Mouse (Mus musculus) ES-Bruce4 (cell line): ENCODE results near the gene Mast4. TPM values are rescaled to one million over a fixed set of nuclear protein-coding genes. Genes with fewer than 3 reads are reported as not detected.

Source experiments
- H3K27ac ChIP-seq: 2 replicates; pipeline ENCODE4 v1.5.1; 2012; ENCODE audit warnings: low read length, inconsistent platforms; ENCODE audit not compliant: insufficient read depth
- H3K27me3 ChIP-seq: 2 replicates; pipeline ENCODE4 v1.6.1; 2012; ENCODE audit warnings: mild to moderate bottlenecking, low read length, inconsistent platforms; ENCODE audit not compliant: control insufficient read depth, poor library complexity, insufficient read depth, severe bottlenecking
- H3K36me3 ChIP-seq: 2 replicates; pipeline ENCODE4 v1.6.1; 2012; ENCODE audit warnings: inconsistent platforms, mild to moderate bottlenecking, low read length, moderate library complexity; ENCODE audit not compliant: control insufficient read depth, poor library complexity, insufficient read depth, severe bottlenecking
- H3K4me1 ChIP-seq: one replicate; pipeline ENCODE4 v1.8.1; 2011; ENCODE audit warnings: low read length; ENCODE audit not compliant: control insufficient read depth, insufficient read depth
- H3K4me3 ChIP-seq: 2 replicates; pipeline ENCODE4 v1.5.1; 2011; ENCODE audit warnings: low read depth, mild to moderate bottlenecking, low read length
- H3K9ac ChIP-seq: 2 replicates; pipeline ENCODE4 v1.6.1; 2012; ENCODE audit warnings: low read depth, mild to moderate bottlenecking, inconsistent platforms; ENCODE audit not compliant: poor library complexity, severe bottlenecking
- H3K9me3 ChIP-seq: replicated peaks from 2 replicates; pipeline ENCODE4 v1.6.1; 2012; ENCODE audit warnings: mild to moderate bottlenecking, low read length, inconsistent platforms; ENCODE audit not compliant: control insufficient read depth, poor library complexity, insufficient read depth, severe bottlenecking
- CTCF ChIP-seq: IDR thresholded peaks from one replicate; pipeline ENCODE4 v1.8.1; 2011; ENCODE audit warnings: low read depth, low read length
- EP300 ChIP-seq: IDR thresholded peaks from 2 replicates; pipeline ENCODE4 v1.6.1; 2011; ENCODE audit warnings: low read depth, low read length; ENCODE audit not compliant: insufficient read depth
- POLR2A ChIP-seq: IDR thresholded peaks from one replicate; pipeline ENCODE4 v1.8.1; 2011; ENCODE audit warnings: low read length; ENCODE audit not compliant: insufficient read depth
- polyA plus RNA-seq: library from polyadenylated mRNA; stranded (reverse); fragments of >200 nt; gene quantifications from 2 replicates; pipeline ENCODE4 v1.2.4, GENCODE M21; 2011; ENCODE audit warnings: low read depth; ENCODE audit not compliant: missing spikeins, insufficient read depth, insufficient read length

Mast4 gene
- polyA plus RNA-seq, 1 experiment = 25.3 TPM

GRCm38 (mm10) chr13:102792157-102792556, 542.1 kb downstream of the Mast4 start:
- no peaks in the 10 kb centered on the region for H3K27me3 ChIP-seq
- peaks cover 3% of the 10 kb centered on the region; the same call in 1 of the 2 replicates for H3K36me3 ChIP-seq
- H3K27ac ChIP-seq = no peak overlapping the region
- TF ChIP-seq EP300 (no peak), CTCF (no peak), POLR2A (no peak)
- H3K9me3 ChIP-seq = no peaks in the 10 kb centered on the region
- no peak overlapping the region for H3K4me3 ChIP-seq
- H3K4me1 ChIP-seq = no peaks in the 10 kb centered on the region
- no peak overlapping the region for H3K9ac ChIP-seq

- Histone ChIP-seq H3K27ac (no peak overlapping the region), H3K9ac (no peak overlapping the region), H3K4me1 (no peaks in the 10 kb centered on the region), H3K36me3 (peaks cover 3% of the 10 kb centered on the region; the same call in 1 of the 2 replicates), H3K27me3 (no peaks in the 10 kb centered on the region), H3K9me3 (no peaks in the 10 kb centered on the region), H3K4me3 (no peak overlapping the region)
- TF ChIP-seq EP300 (no peak), POLR2A (no peak), CTCF (no peak)
Measured at GRCm38 (mm10) chr13:102790601-102791155, 543.6 kb downstream of the Mast4 start.

DNA sequence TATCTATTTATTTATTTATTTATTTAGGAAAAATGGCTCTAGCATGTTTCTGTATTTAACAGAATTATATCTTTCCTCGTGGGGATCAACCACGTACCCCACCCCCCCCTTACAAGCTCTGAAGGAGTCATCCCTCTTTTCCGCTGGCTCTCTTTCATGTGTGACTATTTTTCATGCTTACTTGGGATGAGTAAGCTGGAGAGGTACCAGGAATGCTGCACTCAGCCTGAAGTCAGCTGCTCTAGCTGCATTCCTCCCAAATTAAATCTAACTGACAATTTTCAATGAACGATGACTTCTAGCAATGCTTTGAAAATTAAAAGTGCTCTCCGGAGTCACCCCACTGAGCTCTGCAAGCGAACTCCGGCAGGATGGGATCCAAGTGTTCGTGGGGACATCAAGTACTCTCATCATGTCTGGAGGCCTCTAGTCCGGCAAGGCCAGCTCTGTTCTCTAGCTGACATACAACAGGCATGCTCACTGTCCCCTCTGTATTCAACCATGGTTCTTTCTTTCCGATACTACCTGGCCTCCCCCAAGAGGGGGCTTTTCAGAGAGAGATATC, 547.5 kb downstream of the Mast4 start:
- no peak overlapping the region for H3K27ac ChIP-seq
- no peak overlapping the region for H3K4me3 ChIP-seq
- H3K36me3 ChIP-seq = peaks cover 3% of the 10 kb centered on the region; the same call in 1 of the 2 replicates
- TF ChIP-seq EP300 (no peak), CTCF (no peak), POLR2A (no peak)
- no peaks in the 10 kb centered on the region for H3K27me3 ChIP-seq
- H3K9me3 ChIP-seq = no peaks in the 10 kb centered on the region
- no peak overlapping the region for H3K9ac ChIP-seq
- no peaks in the 10 kb centered on the region for H3K4me1 ChIP-seq

- Histone ChIP-seq H3K36me3 (peaks cover 3% of the 10 kb centered on the region; the same call in 1 of the 2 replicates), H3K27me3 (no peaks in the 10 kb centered on the region), H3K4me3 (no peak overlapping the region), H3K27ac (no peak overlapping the region), H3K9me3 (no peaks in the 10 kb centered on the region), H3K4me1 (no peaks in the 10 kb centered on the region), H3K9ac (no peak overlapping the region)
- TF ChIP-seq POLR2A (no peak), CTCF (no peak), EP300 (no peak)
Measured at GRCm38 (mm10) chr13:102783531-102784310, 550.6 kb downstream of the Mast4 start.

GRCm38 (mm10) chr13:102779275-102779674, 555.0 kb downstream of the Mast4 start:
- H3K9ac ChIP-seq = no peak overlapping the region
- no peaks in the 10 kb centered on the region for H3K9me3 ChIP-seq
- no peak overlapping the region for H3K27ac ChIP-seq
- H3K4me3 ChIP-seq = no peak overlapping the region
- H3K27me3 ChIP-seq = no peaks in the 10 kb centered on the region
- no peaks in the 10 kb centered on the region for H3K36me3 ChIP-seq
- no peaks in the 10 kb centered on the region for H3K4me1 ChIP-seq
- TF ChIP-seq EP300 (no peak), POLR2A (no peak)

DNA sequence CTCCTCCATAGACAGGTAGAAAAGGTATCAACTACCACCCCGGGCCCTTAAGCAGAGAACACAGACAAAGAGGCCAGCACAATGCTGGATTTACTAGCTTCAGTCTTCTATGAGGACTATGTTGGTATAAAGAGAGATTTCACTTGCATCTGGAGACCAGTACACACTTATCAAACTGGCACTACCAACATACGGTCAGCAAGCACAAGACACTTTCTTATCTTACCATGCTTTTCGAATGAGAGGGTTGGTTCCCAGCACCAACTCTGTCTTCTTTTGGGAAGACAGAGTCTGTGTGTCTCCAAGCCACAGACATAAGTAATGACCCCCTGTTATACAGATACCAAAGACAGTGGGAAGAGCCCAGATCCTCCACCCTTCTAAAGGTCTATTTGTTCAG, 555.4 kb downstream of the Mast4 start:
- Histone ChIP-seq H3K9me3 (no peaks in the 10 kb centered on the region), H3K27ac (no peak overlapping the region), H3K27me3 (no peaks in the 10 kb centered on the region), H3K36me3 (no peaks in the 10 kb centered on the region), H3K4me3 (no peak overlapping the region), H3K9ac (no peak overlapping the region), H3K4me1 (no peaks in the 10 kb centered on the region)
- TF ChIP-seq CTCF = no peak
- no peak for TF ChIP-seq EP300
- TF ChIP-seq POLR2A = no peak
